8 mouse cellular contexts compared by ENCODE assay signal in genomic region chr10:11148446-11148845, GRCm38 (mm10). TPM values are rescaled to one million over a fixed set of nuclear protein-coding genes. Genes with fewer than 3 reads are reported as not detected.
A peak's percentile ranks its signal among the peaks of the same experiment; 100 is the strongest.
DNase-seq lines count a peak whose midpoint lies in the region; ATAC-seq and TF ChIP-seq lines count a peak whose summit lies in the region.
"Had no signal": no experiment of that assay in that cellular context is flagged by ENCODE, and none has a peak within 500 bp of the region (broad histone marks: within the 10 kb centered on the region; RNA-seq: fewer than 3 reads in every experiment).

No protein-coding gene starts in this region.

- no peak for TF ChIP-seq CTCF in lung, adult 2 months (IDR thresholded peaks at IDR 0.05; ENCODE audit: insufficient read depth, low read length)

- H3K9ac ChIP-seq in hindbrain, embryonic 15.5 days: no peak overlapping the region
- no peak overlapping the region for H3K9ac ChIP-seq in hindbrain, embryonic 12.5 days
- H3K9ac ChIP-seq in lung, embryonic 15.5 days: no peak overlapping the region

- peak overlapping the region; percentile 72; the same call in 1 of the 2 replicates for H3K4me2 ChIP-seq in hindbrain, embryonic 15.5 days
- H3K4me2 ChIP-seq in hindbrain, embryonic 12.5 days (replicated peaks): no peak overlapping the region
- peak overlapping the region; percentile 29; the same call in 1 of the 2 replicates for H3K4me2 ChIP-seq in lung, embryonic 15.5 days

- no peak for TF ChIP-seq POLR2A in lung, adult 2 months (IDR thresholded peaks at IDR 0.05; ENCODE audit: borderline replicate concordance, extremely low read depth, low read depth, low read length)

- H3K4me1 ChIP-seq in hindbrain, embryonic 15.5 days (replicated peaks): peaks cover 32% of the 10 kb centered on the region
- peaks cover 19% of the 10 kb centered on the region for H3K4me1 ChIP-seq in hindbrain, embryonic 12.5 days
- H3K4me1 ChIP-seq in lung, embryonic 15.5 days: peaks cover 17% of the 10 kb centered on the region
- peaks cover 3% of the 10 kb centered on the region for H3K4me1 ChIP-seq in lung, adult 2 months (ENCODE audit: control insufficient read depth, insufficient read depth, low read length)
- H3K4me1 ChIP-seq in embryonic facial prominence, embryonic 10.5 days: peaks cover 11% of the 10 kb centered on the region
- peaks cover 10% of the 10 kb centered on the region for H3K4me1 ChIP-seq in limb, embryonic 10.5 days

- 74% methylated on average over 4 of the region's 4 CpGs for WGBS in hindbrain, embryonic 15.5 days
- WGBS in hindbrain, embryonic 12.5 days: 90% methylated on average over 4 of the region's 4 CpGs
- WGBS in lung, embryonic 15.5 days: 66% methylated on average over 4 of the region's 4 CpGs
- WGBS in lung, adult 2 months: 61% methylated on average over 4 of the region's 4 CpGs
- WGBS in embryonic facial prominence, embryonic 10.5 days: 91% methylated on average over 4 of the region's 4 CpGs
- WGBS in limb, embryonic 10.5 days: 89% methylated on average over 4 of the region's 4 CpGs

- DNase-seq in lung, adult 2 months: no peak
- no peak for DNase-seq in embryonic facial prominence, embryonic 10.5 days (ENCODE audit: low spot score)
- no peak for DNase-seq in limb, embryonic 10.5 days (ENCODE audit: low spot score)
- DNase-seq in urinary bladder, adult 18-20 months (ENCODE audit: low spot score in 2 of 2): no peak

- no peaks in the 10 kb centered on the region for H3K9me3 ChIP-seq in hindbrain, embryonic 15.5 days
- H3K9me3 ChIP-seq in hindbrain, embryonic 12.5 days (replicated peaks): no peaks in the 10 kb centered on the region
- no peaks in the 10 kb centered on the region for H3K9me3 ChIP-seq in lung, embryonic 15.5 days
- H3K9me3 ChIP-seq in embryonic facial prominence, embryonic 10.5 days: no peaks in the 10 kb centered on the region
- no peaks in the 10 kb centered on the region for H3K9me3 ChIP-seq in limb, embryonic 10.5 days (replicated peaks)

- H3K27ac ChIP-seq in hindbrain, embryonic 15.5 days (replicated peaks): no peak overlapping the region
- no peak overlapping the region for H3K27ac ChIP-seq in hindbrain, embryonic 12.5 days
- no peak overlapping the region for H3K27ac ChIP-seq in lung, embryonic 15.5 days
- H3K27ac ChIP-seq in embryonic facial prominence, embryonic 10.5 days (replicated peaks): no peak overlapping the region
- no peak overlapping the region for H3K27ac ChIP-seq in limb, embryonic 10.5 days
- H3K27ac ChIP-seq: kidney, postnatal 0 days had no signal

- peak overlapping the region; percentile 90; the same call in 1 of the 2 replicates for H3K4me3 ChIP-seq in hindbrain, embryonic 15.5 days
- no peak overlapping the region for H3K4me3 ChIP-seq in hindbrain, embryonic 12.5 days
- H3K4me3 ChIP-seq in lung, embryonic 15.5 days: 0 out of 2 replicates have a peak overlapping the region, but pooled peaks have one; percentile 73
- no peak overlapping the region for H3K4me3 ChIP-seq in lung, adult 2 months (replicated peaks; ENCODE audit: extremely low read depth, low read depth, low read length)
- H3K4me3 ChIP-seq in embryonic facial prominence, embryonic 10.5 days: 0 out of 2 replicates have a peak overlapping the region, but pooled peaks have one; percentile 75
- H3K4me3 ChIP-seq in limb, embryonic 10.5 days: peak overlapping the region; percentile 96

- H3K27me3 ChIP-seq in hindbrain, embryonic 15.5 days: no peaks in the 10 kb centered on the region
- H3K27me3 ChIP-seq in hindbrain, embryonic 12.5 days: no peaks in the 10 kb centered on the region
- no peaks in the 10 kb centered on the region for H3K27me3 ChIP-seq in lung, embryonic 15.5 days
- no peaks in the 10 kb centered on the region for H3K27me3 ChIP-seq in embryonic facial prominence, embryonic 10.5 days (replicated peaks; ENCODE audit: low read depth, poor library complexity, severe bottlenecking)
- H3K27me3 ChIP-seq in limb, embryonic 10.5 days (ENCODE audit: low read depth, poor library complexity, severe bottlenecking): no peaks in the 10 kb centered on the region

- ATAC-seq in hindbrain, embryonic 15.5 days (ENCODE audit: low FRiP score, low read depth): no peak
- ATAC-seq in hindbrain, embryonic 12.5 days (ENCODE audit: low FRiP score): no peak
- no peak for ATAC-seq in lung, embryonic 15.5 days (ENCODE audit: borderline replicate concordance, extremely low read depth, low FRiP score, low TSS enrichment)

- peaks cover 11% of the 10 kb centered on the region; the same call in 1 of the 2 replicates for H3K36me3 ChIP-seq in hindbrain, embryonic 15.5 days
- peaks cover 15% of the 10 kb centered on the region for H3K36me3 ChIP-seq in hindbrain, embryonic 12.5 days
- H3K36me3 ChIP-seq in lung, embryonic 15.5 days: peaks cover 15% of the 10 kb centered on the region
- H3K36me3 ChIP-seq in embryonic facial prominence, embryonic 10.5 days (replicated peaks): peaks cover 21% of the 10 kb centered on the region
- peaks cover 21% of the 10 kb centered on the region for H3K36me3 ChIP-seq in limb, embryonic 10.5 days

RNA-seq across cellular contexts. Expression of gene Shprh, which starts 0.8 kb away (rescaled TPM):
- polyA plus RNA-seq in hindbrain, embryonic 15.5 days (2015; fragmentation: Nextera tagmentation; extraction: Ambion mirVana): 18.4 and 19.5 TPM in 2 replicates
- polyA plus RNA-seq in hindbrain, embryonic 12.5 days (2016; fragmentation: Nextera tagmentation; extraction: Ambion mirVana): 30.1 and 32.0 TPM in 2 replicates
- polyA plus RNA-seq in lung, embryonic 15.5 days (2015; fragmentation: Nextera tagmentation; extraction: Ambion mirVana): 15.5 and 15.6 TPM in 2 replicates
- polyA plus RNA-seq in lung, adult 2 months (2012; rRNA removed): 2.9 and 3.8 TPM in 2 replicates
- polyA plus RNA-seq in embryonic facial prominence, embryonic 10.5 days (2016; fragmentation: Nextera tagmentation; extraction: Ambion mirVana): 18.6 and 19.1 TPM in 2 replicates
- 17.3 and 21.0 TPM in 2 replicates for polyA plus RNA-seq in limb, embryonic 10.5 days (2016; fragmentation: Nextera tagmentation; extraction: Ambion mirVana)

Comparison
In these comparisons a context has a peak if more than half of its experiments do, and no peak if none do; other contexts are left out.
1. H3K4me3 ChIP-seq: peak in hindbrain, embryonic 15.5 days (single experiment), lung, embryonic 15.5 days (single experiment), embryonic facial prominence, embryonic 10.5 days (single experiment) and limb, embryonic 10.5 days (single experiment); none in hindbrain, embryonic 12.5 days (single experiment) and lung, adult 2 months (single experiment).